Mouse (Mus musculus) hindbrain, embryonic 11.5 days (tissue): ENCODE results near the gene Atl3. TPM values are rescaled to one million over a fixed set of nuclear protein-coding genes. Genes with fewer than 3 reads are reported as not detected.

Experiments used
- ATAC-seq: fragments of 200-750 bp; cut with Nextera tagmentation; 2 replicates; pipeline ENCODE4 v1.8.0; 2017; ENCODE audit warnings: mild to moderate bottlenecking, moderate TSS enrichment, moderate library complexity; ENCODE audit not compliant: low FRiP score
- DNase-seq: peaks from one replicate; pipeline ENCODE4 v3.0.0-alpha.2; 2015; ENCODE audit warnings: low spot score
- H3K27ac ChIP-seq: fragments of 300-500 bp; sonication (generic); 2 replicates; pipeline ENCODE4 v1.5.1; 2014; ENCODE audit warnings: mild to moderate bottlenecking, low read depth, low read length
- H3K27me3 ChIP-seq: fragments of 300-500 bp; sonication (generic); 2 replicates; pipeline ENCODE4 v1.6.1; 2014; ENCODE audit warnings: mild to moderate bottlenecking, low read length, moderate library complexity, mixed read lengths; ENCODE audit not compliant: control insufficient read depth, insufficient read depth
- H3K36me3 ChIP-seq: fragments of 300-500 bp; sonication (generic); 2 replicates; pipeline ENCODE4 v1.6.1; 2014; ENCODE audit warnings: mild to moderate bottlenecking, low read length, moderate library complexity, mixed read lengths; ENCODE audit not compliant: control insufficient read depth, insufficient read depth
- H3K4me1 ChIP-seq: fragments of 300-500 bp; sonication (generic); replicated peaks from 2 replicates; pipeline ENCODE4 v1.6.1; 2014; ENCODE audit warnings: low read length, mixed read lengths; ENCODE audit not compliant: control insufficient read depth, insufficient read depth
- H3K4me2 ChIP-seq: fragments of 300-500 bp; sonication (generic); replicated peaks from 2 replicates; pipeline ENCODE4 v1.6.1; 2014; ENCODE audit warnings: mild to moderate bottlenecking, low read depth, low read length
- H3K4me3 ChIP-seq: fragments of 300-500 bp; sonication (generic); 2 replicates; pipeline ENCODE4 v1.5.1; 2014; ENCODE audit warnings: low read depth, low read length
- H3K9ac ChIP-seq: fragments of 300-500 bp; sonication (generic); 2 replicates; pipeline ENCODE4 v1.6.1; 2014; ENCODE audit warnings: low read depth, low read length
- H3K9me3 ChIP-seq: fragments of 300-500 bp; sonication (generic); 2 replicates; pipeline ENCODE4 v1.6.1; 2016; ENCODE audit warnings: low read length; ENCODE audit not compliant: control insufficient read depth
- WGBS: fragments of 180-500 bp; shearing (Covaris S2); extraction: QIAGEN DNeasy Blood & Tissue Kit; methylation state at CpG from one replicate; pipeline ENCODE4 v1.1.7; 2014; 5-methylcytosine and 5-hydroxymethylcytosine counted together
- polyA plus RNA-seq: library from polyadenylated mRNA; unstranded; fragments of >200 nt; fragmentation: Nextera tagmentation; extraction: Ambion mirVana; gene quantifications from 2 replicates; pipeline ENCODE4 v1.2.1, GENCODE M21; 2014

Gene Atl3
- polyA plus RNA-seq, 1 experiment from 2014 or later: 9.4 TPM

GRCm38 (mm10) chr19:7516437-7516836, 22.6 kb downstream of the Atl3 start:
- Histone ChIP-seq H3K4me3 (no peak overlapping the region), H3K4me1 (no peaks in the 10 kb centered on the region), H3K27ac (no peak overlapping the region), H3K9ac (no peak overlapping the region), H3K27me3 (no peaks in the 10 kb centered on the region), H3K9me3 (no peaks in the 10 kb centered on the region), H3K4me2 (no peak overlapping the region), H3K36me3 (no peaks in the 10 kb centered on the region)
- ATAC-seq (no peak), DNase-seq (no peak)
- WGBS: 86% methylated on average over 1 of the region's 1 CpGs

GRCm38 (mm10) chr19:7521619-7522018, 27.8 kb downstream of the Atl3 start:
- 95% methylated on average over 3 of the region's 3 CpGs for WGBS
- no peak for ATAC-seq
- Histone ChIP-seq H3K27me3 (no peaks in the 10 kb centered on the region), H3K9me3 (no peaks in the 10 kb centered on the region), H3K9ac (no peak overlapping the region), H3K4me2 (no peak overlapping the region), H3K36me3 (no peaks in the 10 kb centered on the region), H3K4me3 (no peak overlapping the region), H3K27ac (no peak overlapping the region), H3K4me1 (no peaks in the 10 kb centered on the region)
- DNase-seq: no peak

DNA sequence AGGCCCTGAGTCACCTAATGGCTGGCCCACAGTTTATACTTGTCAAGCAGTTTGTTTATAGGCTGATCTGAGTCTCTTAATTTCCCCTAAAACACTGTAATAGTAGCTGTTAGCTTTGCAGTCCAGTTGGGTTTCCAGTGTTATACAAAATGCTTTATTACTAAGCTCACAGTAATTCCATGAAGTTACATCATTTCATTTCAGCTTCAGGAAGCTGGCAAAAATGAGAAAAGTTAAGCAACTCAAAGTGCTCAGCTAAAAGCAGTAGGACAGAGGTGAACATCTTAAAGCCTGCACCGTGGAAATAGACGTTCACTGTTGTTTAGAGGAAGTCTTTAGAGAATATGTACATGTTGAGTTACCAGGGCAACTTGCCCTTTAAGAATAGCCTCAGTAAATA, 29.0 kb downstream of the Atl3 start:
- no peak for ATAC-seq
- H3K36me3 ChIP-seq: no peaks in the 10 kb centered on the region
- H3K4me1 ChIP-seq: no peaks in the 10 kb centered on the region
- WGBS: 96% methylated on average over 2 of the region's 2 CpGs
- no peak overlapping the region for H3K4me3 ChIP-seq
- H3K4me2 ChIP-seq: no peak overlapping the region
- H3K9ac ChIP-seq: no peak overlapping the region
- no peaks in the 10 kb centered on the region for H3K27me3 ChIP-seq
- no peaks in the 10 kb centered on the region for H3K9me3 ChIP-seq
- DNase-seq: no peak
- H3K27ac ChIP-seq: no peak overlapping the region

DNA sequence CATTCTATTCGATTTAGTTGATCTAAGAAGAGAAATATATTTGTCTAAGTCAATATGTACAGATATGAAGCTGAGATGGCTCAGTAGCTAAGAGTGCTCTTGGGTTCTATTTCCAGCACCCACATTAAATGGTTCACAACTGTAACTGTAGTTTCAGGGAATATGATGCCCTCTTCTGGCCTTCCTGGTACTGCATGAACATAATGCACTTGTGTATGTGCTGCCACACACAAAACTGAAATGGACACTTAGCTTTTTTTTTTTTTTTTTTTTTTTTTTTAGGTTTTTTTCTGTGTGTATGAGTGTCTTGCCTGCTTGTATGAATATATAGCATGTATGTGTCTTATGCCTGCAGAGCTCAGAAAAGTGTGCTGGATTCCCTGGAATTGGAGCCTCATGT, 29.5 kb downstream of the Atl3 start:
- H3K9me3 ChIP-seq: no peaks in the 10 kb centered on the region
- H3K36me3 ChIP-seq: no peaks in the 10 kb centered on the region
- no peak overlapping the region for H3K27ac ChIP-seq
- ATAC-seq (no peak), DNase-seq (peak; percentile 11)
- no peak overlapping the region for H3K9ac ChIP-seq
- H3K27me3 ChIP-seq: no peaks in the 10 kb centered on the region
- no peak overlapping the region for H3K4me3 ChIP-seq
- H3K4me2 ChIP-seq: no peak overlapping the region
- 94% methylated on average over 1 of the region's 1 CpGs for WGBS
- H3K4me1 ChIP-seq: no peaks in the 10 kb centered on the region

- Histone ChIP-seq H3K27ac (no peak overlapping the region), H3K36me3 (no peaks in the 10 kb centered on the region), H3K4me2 (no peak overlapping the region), H3K4me3 (no peak overlapping the region), H3K9ac (no peak overlapping the region), H3K27me3 (no peaks in the 10 kb centered on the region), H3K4me1 (no peaks in the 10 kb centered on the region), H3K9me3 (no peaks in the 10 kb centered on the region)
- DNase-seq: no peak
- ATAC-seq: no peak
These were observed 29.9 kb downstream of the Atl3 start for GRCm38 (mm10) chr19:7523781-7524180.

- no peaks in the 10 kb centered on the region for H3K36me3 ChIP-seq
- 75% methylated on average over 3 of the region's 3 CpGs for WGBS
- no peak for DNase-seq
- no peaks in the 10 kb centered on the region for H3K4me1 ChIP-seq
- H3K4me2 ChIP-seq: no peak overlapping the region
- H3K27ac ChIP-seq: no peak overlapping the region
- no peaks in the 10 kb centered on the region for H3K27me3 ChIP-seq
- no peak overlapping the region for H3K4me3 ChIP-seq
- no peak overlapping the region for H3K9ac ChIP-seq
- no peaks in the 10 kb centered on the region for H3K9me3 ChIP-seq
- ATAC-seq: no peak
These were observed 31.0 kb downstream of the Atl3 start for GRCm38 (mm10) chr19:7524879-7525278.

DNA sequence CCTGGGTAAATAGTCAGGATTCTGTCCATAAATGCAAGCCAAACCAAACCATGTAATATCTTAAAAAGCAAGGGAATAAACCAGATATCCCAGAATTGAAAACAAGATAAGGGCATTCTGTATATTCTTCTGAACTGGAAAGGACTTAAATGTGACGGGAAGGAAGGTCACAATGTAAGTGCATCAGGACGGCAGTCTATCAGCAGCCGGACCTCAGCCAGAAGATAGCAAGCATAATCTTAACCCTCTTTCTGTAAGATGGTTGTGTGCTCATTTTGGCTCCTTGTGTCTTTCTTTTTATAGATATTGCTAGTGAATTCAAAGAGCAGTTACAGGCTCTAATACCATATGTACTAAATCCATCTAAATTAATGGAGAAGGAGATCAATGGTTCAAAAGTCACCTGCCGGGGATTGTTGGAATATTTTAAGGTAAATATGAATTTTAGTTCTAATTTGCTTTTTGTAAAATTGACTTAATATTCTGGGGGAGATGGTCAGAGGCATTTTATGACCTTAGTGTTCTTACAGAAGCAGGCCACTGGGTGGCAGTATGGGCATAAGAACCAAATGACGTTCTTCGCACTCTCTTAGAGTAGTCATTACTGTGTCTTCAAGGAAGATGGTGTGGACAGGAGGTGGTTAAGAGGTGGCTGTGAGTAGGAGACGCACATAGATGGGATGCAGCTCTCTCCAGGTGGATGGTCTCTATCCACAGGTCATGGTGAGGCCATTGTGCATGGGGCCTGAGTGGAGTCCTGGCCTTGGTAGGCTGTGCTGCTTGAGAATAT, 35.0 kb downstream of the Atl3 start:
- WGBS: 64% methylated on average over 7 of the region's 7 CpGs
- Histone ChIP-seq H3K27ac (no peak overlapping the region), H3K27me3 (no peaks in the 10 kb centered on the region), H3K9ac (no peak overlapping the region), H3K9me3 (no peaks in the 10 kb centered on the region), H3K4me2 (no peak overlapping the region), H3K36me3 (no peaks in the 10 kb centered on the region), H3K4me1 (no peaks in the 10 kb centered on the region), H3K4me3 (no peak overlapping the region)
- DNase-seq (peak; percentile 77), ATAC-seq (no peak)

DNA sequence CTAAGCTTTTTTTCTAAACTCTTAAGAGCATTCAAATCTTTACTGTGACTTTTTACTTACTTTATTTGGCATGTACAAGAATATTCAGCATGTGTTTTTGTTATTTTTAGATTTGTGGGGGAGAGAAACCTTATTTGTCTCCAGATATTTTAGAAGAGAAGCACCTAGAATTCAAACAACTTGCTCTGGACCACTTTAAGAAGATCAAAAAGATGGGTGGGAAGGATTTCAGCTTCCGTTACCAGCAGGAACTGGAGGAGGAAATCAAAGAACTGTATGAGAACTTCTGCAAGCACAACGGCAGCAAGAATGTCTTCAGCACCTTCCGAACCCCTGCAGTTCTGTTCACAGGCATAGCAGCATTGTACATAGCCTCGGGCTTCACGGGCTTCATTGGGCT, 38.1 kb downstream of the Atl3 start:
- Histone ChIP-seq H3K4me3 (no peak overlapping the region), H3K9me3 (no peaks in the 10 kb centered on the region), H3K4me1 (no peaks in the 10 kb centered on the region), H3K9ac (no peak overlapping the region), H3K27ac (no peak overlapping the region), H3K4me2 (no peak overlapping the region), H3K36me3 (no peaks in the 10 kb centered on the region), H3K27me3 (no peaks in the 10 kb centered on the region)
- ATAC-seq: no peak
- no peak for DNase-seq
- WGBS: 90% methylated on average over 5 of the region's 5 CpGs

DNA sequence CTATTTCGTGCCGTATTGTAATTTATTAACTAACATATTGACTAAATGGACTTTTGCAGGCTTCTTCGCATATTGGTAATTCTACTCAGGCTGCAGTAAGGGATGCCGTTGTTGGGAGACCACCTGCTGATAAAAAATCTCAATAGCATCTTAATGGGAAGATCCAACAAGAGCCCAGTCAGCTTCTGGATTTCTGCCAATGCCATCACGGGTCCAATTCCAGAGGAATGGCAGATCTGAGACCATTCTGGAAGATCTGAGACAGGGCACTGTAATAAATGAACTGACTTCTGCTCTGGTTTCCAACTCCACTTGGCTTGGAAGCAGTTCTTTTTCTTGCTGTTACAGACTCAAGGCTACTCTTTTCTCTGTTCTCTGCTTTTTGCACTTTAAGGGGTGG, 40.1 kb downstream of the Atl3 start:
- Histone ChIP-seq H3K9ac (no peak overlapping the region), H3K4me3 (no peak overlapping the region), H3K4me2 (no peak overlapping the region), H3K36me3 (no peaks in the 10 kb centered on the region), H3K27ac (no peak overlapping the region), H3K9me3 (no peaks in the 10 kb centered on the region), H3K27me3 (no peaks in the 10 kb centered on the region), H3K4me1 (no peaks in the 10 kb centered on the region)
- DNase-seq (no peak), ATAC-seq (no peak)
- 85% methylated on average over 5 of the region's 5 CpGs for whole genome bisulfite sequencing
